Mouse (Mus musculus) mesoderm, embryonic 11.5 days (tissue): ENCODE measurements around the gene Efcab14.

Experiments
- DNase-seq: peaks from one replicate; pipeline ENCODE4 v3.0.0-alpha.2; 2012; ENCODE audit warnings: low read depth, low spot score

Efcab14 gene

GRCm38 (mm10) chr4:115777627-115778026 is 40.1 kb downstream of the Efcab14 start:
- DNase-seq, result no peak

- DNase-seq, result no peak
Measured at GRCm38 (mm10) chr4:115780269-115780668, 42.7 kb downstream of the Efcab14 start.

GRCm38 (mm10) chr4:115780918-115781317 is 43.4 kb downstream of the Efcab14 start, which contains the start of gene Tex38:
Gene Tex38, minus strand, starts transcription at chr4:115781018.
- no peak for DNase-seq

- DNase-seq, result no peak
Measured at GRCm38 (mm10) chr4:115782026-115782805, 44.7 kb downstream of the Efcab14 start.

GRCm38 (mm10) chr4:115784769-115785510 is 47.4 kb downstream of the Efcab14 start, which contains the start of gene Atpaf1:
Gene Atpaf1, plus strand, starts transcription at chr4:115784812.
- DNase-seq, result peak; percentile 69

- DNase-seq, result no peak
Measured at GRCm38 (mm10) chr4:115785511-115786034, 48.0 kb downstream of the Efcab14 start.

GRCm38 (mm10) chr4:115790864-115791263 is 53.3 kb downstream of the Efcab14 start:
- no peak for DNase-seq

GRCm38 (mm10) chr4:115795360-115795759 is 57.8 kb downstream of the Efcab14 start:
- no peak for DNase-seq

GRCm38 (mm10) chr4:115799981-115800380 is 62.4 kb downstream of the Efcab14 start:
- no peak for DNase-seq

GRCm38 (mm10) chr4:115812326-115812725 is 74.8 kb downstream of the Efcab14 start:
- no peak for DNase-seq

- no peak for DNase-seq
Measured at GRCm38 (mm10) chr4:115815606-115816005, 78.1 kb downstream of the Efcab14 start.

GRCm38 (mm10) chr4:115820199-115820598 is 82.7 kb downstream of the Efcab14 start:
- no peak for DNase-seq

- DNase-seq, result no peak
Measured at GRCm38 (mm10) chr4:115820944-115821343, 83.4 kb downstream of the Efcab14 start.

GRCm38 (mm10) chr4:115821431-115821830 is 83.9 kb downstream of the Efcab14 start:
- DNase-seq, result no peak

- no peak for DNase-seq
Measured at GRCm38 (mm10) chr4:115821928-115822327, 84.4 kb downstream of the Efcab14 start.

GRCm38 (mm10) chr4:115824178-115824577 is 86.6 kb downstream of the Efcab14 start:
- no peak for DNase-seq

GRCm38 (mm10) chr4:115825271-115825670 is 87.7 kb downstream of the Efcab14 start:
- no peak for DNase-seq
